Mouse (Mus musculus): ENCODE measurements around the gene Bhlhb9. TPM values are rescaled to one million over a fixed set of nuclear protein-coding genes. Genes with fewer than 3 reads are reported as not detected.

Gene Bhlhb9
- polyA plus RNA-seq, 2 experiments: 5.8 to 8.7 TPM

DNA sequence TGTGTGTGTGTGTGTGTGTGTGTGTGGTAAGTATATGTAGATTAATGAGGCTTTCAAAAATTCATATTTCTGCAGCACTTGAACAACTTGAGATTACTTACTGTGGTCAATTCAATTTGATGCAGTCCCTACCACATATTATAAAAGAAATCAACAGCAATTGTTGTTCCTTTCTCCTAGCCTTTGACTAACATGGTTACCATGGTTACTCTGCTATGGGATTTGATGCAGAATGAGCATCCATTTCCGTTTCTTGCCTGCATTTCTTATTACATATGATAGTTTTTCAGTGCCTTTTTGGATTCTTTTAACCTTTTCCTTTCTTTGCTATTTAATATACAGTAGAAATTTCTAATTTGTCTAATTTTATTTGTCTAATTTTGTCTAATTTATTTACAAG is 119.7 kb downstream of the Bhlhb9 start:
- no peaks in the 10 kb centered on the region for H3K9me3 ChIP-seq (ENCODE audit: control insufficient read depth, low read length)
- no peak for DNase-seq (ENCODE audit: low read depth in 3 of 3, low spot score in 3 of 3)
- 41% methylated on average over 1 of the region's 1 CpGs for WGBS (ENCODE audit: insufficient replicate concordance)
- TF ChIP-seq EP300 (IDR thresholded peaks at IDR 0.05; ENCODE audit: low read depth): no peak
- TF ChIP-seq CTCF (IDR thresholded peaks at IDR 0.05; ENCODE audit: low read depth): no peak
- H3K4me1 ChIP-seq (replicated peaks; ENCODE audit: control insufficient read depth in 2 of 2, insufficient read depth in 2 of 2, low read length in 1 of 2): no peaks in the 10 kb centered on the region
- H3K27me3 ChIP-seq (ENCODE audit: control insufficient read depth, insufficient read depth, low read length): no peaks in the 10 kb centered on the region
- H3K9ac ChIP-seq (replicated peaks): no peak overlapping the region
- no peak overlapping the region for H3K27ac ChIP-seq
- no peaks in the 10 kb centered on the region for H3K36me3 ChIP-seq (replicated peaks; ENCODE audit: control insufficient read depth, insufficient read depth, low read depth)
- no peak overlapping the region for H3K4me3 ChIP-seq (ENCODE audit: insufficient read depth in 1 of 2, low read depth in 2 of 2, low read length in 2 of 2)
- no peak overlapping the region for H3K4me2 ChIP-seq (ENCODE audit: low read depth)
- ATAC-seq (ENCODE audit: insufficient read depth): no peak

- no peak overlapping the region for H3K4me2 ChIP-seq (ENCODE audit: low read depth)
- DNase-seq (ENCODE audit: low read depth in 3 of 3, low spot score in 3 of 3): no peak
- H3K4me1 ChIP-seq (replicated peaks; ENCODE audit: control insufficient read depth in 2 of 2, insufficient read depth in 2 of 2, low read length in 1 of 2): no peaks in the 10 kb centered on the region
- WGBS (ENCODE audit: insufficient replicate concordance): 74% methylated on average over 7 of the region's 7 CpGs
- H3K9me3 ChIP-seq (ENCODE audit: control insufficient read depth, low read length): no peaks in the 10 kb centered on the region
- H3K27me3 ChIP-seq (ENCODE audit: control insufficient read depth, insufficient read depth, low read length): no peaks in the 10 kb centered on the region
- no peak for ATAC-seq (ENCODE audit: insufficient read depth)
- H3K4me3 ChIP-seq (ENCODE audit: insufficient read depth in 1 of 2, low read depth in 2 of 2, low read length in 2 of 2): no peak overlapping the region
- no peaks in the 10 kb centered on the region for H3K36me3 ChIP-seq (replicated peaks; ENCODE audit: control insufficient read depth, insufficient read depth, low read depth)
- no peak for TF ChIP-seq CTCF (IDR thresholded peaks at IDR 0.05; ENCODE audit: low read depth)
- no peak for TF ChIP-seq EP300 (IDR thresholded peaks at IDR 0.05; ENCODE audit: low read depth)
- no peak overlapping the region for H3K27ac ChIP-seq
- no peak overlapping the region for H3K9ac ChIP-seq (replicated peaks)
Observed at GRCm38 (mm10) chrX:135922162-135922561, 124.8 kb downstream of the Bhlhb9 start.

DNA sequence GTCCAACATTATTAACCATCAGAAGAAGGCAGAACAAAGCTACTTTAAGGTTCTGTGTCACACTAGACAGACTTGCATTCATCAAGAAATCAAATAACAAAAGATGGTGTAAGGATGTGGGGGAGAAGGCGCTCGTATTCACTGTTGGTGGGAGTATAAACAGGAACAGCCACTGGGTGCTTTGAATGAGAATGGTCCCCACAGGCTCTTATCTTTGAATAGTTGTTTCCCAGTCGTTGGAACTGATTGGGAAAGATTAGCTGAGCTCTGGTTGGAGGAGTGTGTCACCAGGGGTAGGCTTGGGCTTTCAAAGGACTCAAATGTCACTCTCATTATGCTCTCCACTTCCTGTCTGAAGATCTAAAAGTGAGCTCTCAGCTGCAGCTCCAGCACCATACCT is 128.5 kb downstream of the Bhlhb9 start:
- Histone ChIP-seq H3K4me1 (replicated peaks; ENCODE audit: control insufficient read depth in 2 of 2, insufficient read depth in 2 of 2, low read length in 1 of 2) (no peaks in the 10 kb centered on the region), H3K36me3 (replicated peaks; ENCODE audit: control insufficient read depth, insufficient read depth, low read depth) (no peaks in the 10 kb centered on the region), H3K27me3 (ENCODE audit: control insufficient read depth, insufficient read depth, low read length) (no peaks in the 10 kb centered on the region), H3K4me2 (ENCODE audit: low read depth) (no peak overlapping the region), H3K27ac (no peak overlapping the region), H3K9me3 (ENCODE audit: control insufficient read depth, low read length) (no peaks in the 10 kb centered on the region), H3K4me3 (ENCODE audit: insufficient read depth in 1 of 2, low read depth in 2 of 2, low read length in 2 of 2) (no peak overlapping the region), H3K9ac (replicated peaks) (no peak overlapping the region)
- no peak for DNase-seq (ENCODE audit: low read depth in 3 of 3, low spot score in 3 of 3)
- WGBS (ENCODE audit: insufficient replicate concordance): 37% methylated on average over 3 of the region's 3 CpGs
- no peak for TF ChIP-seq CTCF (IDR thresholded peaks at IDR 0.05; ENCODE audit: low read depth)
- no peak for TF ChIP-seq EP300 (IDR thresholded peaks at IDR 0.05; ENCODE audit: low read depth)
- ATAC-seq (ENCODE audit: insufficient read depth): no peak

DNA sequence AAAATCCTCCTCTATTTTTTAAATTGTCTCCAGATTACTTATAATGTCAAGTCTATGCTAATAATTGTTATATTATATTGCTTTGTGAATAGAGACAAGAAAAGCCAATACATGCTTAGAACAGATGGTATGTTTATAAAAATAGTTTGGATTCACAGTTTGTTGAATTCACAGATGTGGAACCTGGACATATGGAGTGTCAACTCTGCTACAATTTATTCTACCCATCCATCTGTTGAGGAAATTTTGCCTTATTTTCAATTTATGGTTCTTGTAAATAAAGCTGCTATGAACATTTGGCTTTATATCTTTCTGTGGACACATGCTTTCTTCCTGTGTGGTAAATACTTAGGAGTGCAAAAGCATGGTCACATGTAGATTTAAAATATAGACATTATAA is 131.2 kb downstream of the Bhlhb9 start:
- DNase-seq (ENCODE audit: low read depth in 3 of 3, low spot score in 3 of 3) (no peak), ATAC-seq (ENCODE audit: insufficient read depth) (no peak)
- Histone ChIP-seq H3K9ac (replicated peaks) (no peak overlapping the region), H3K36me3 (replicated peaks; ENCODE audit: control insufficient read depth, insufficient read depth, low read depth) (no peaks in the 10 kb centered on the region), H3K4me2 (ENCODE audit: low read depth) (no peak overlapping the region), H3K9me3 (ENCODE audit: control insufficient read depth, low read length) (no peaks in the 10 kb centered on the region), H3K27ac (no peak overlapping the region), H3K4me1 (replicated peaks; ENCODE audit: control insufficient read depth in 2 of 2, insufficient read depth in 2 of 2, low read length in 1 of 2) (no peaks in the 10 kb centered on the region), H3K4me3 (ENCODE audit: insufficient read depth in 1 of 2, low read depth in 2 of 2, low read length in 2 of 2) (no peak overlapping the region), H3K27me3 (ENCODE audit: control insufficient read depth, insufficient read depth, low read length) (no peaks in the 10 kb centered on the region)
- no peak for TF ChIP-seq CTCF (IDR thresholded peaks at IDR 0.05; ENCODE audit: low read depth)
- no peak for TF ChIP-seq EP300 (IDR thresholded peaks at IDR 0.05; ENCODE audit: low read depth)

- Histone ChIP-seq H3K36me3 (replicated peaks; ENCODE audit: control insufficient read depth, insufficient read depth, low read depth) (no peaks in the 10 kb centered on the region), H3K4me2 (ENCODE audit: low read depth) (no peak overlapping the region), H3K27me3 (ENCODE audit: control insufficient read depth, insufficient read depth, low read length) (no peaks in the 10 kb centered on the region), H3K4me1 (replicated peaks; ENCODE audit: control insufficient read depth in 2 of 2, insufficient read depth in 2 of 2, low read length in 1 of 2) (no peaks in the 10 kb centered on the region), H3K4me3 (ENCODE audit: insufficient read depth in 1 of 2, low read depth in 2 of 2, low read length in 2 of 2) (no peak overlapping the region), H3K9me3 (ENCODE audit: control insufficient read depth, low read length) (no peaks in the 10 kb centered on the region), H3K9ac (replicated peaks) (no peak overlapping the region), H3K27ac (no peak overlapping the region)
- no peak for DNase-seq (ENCODE audit: low read depth in 3 of 3, low spot score in 3 of 3)
- no peak for TF ChIP-seq CTCF (IDR thresholded peaks at IDR 0.05; ENCODE audit: low read depth)
- no peak for TF ChIP-seq EP300 (IDR thresholded peaks at IDR 0.05; ENCODE audit: low read depth)
- ATAC-seq (ENCODE audit: insufficient read depth): no peak
- WGBS (ENCODE audit: insufficient replicate concordance): 36% methylated on average over 1 of the region's 1 CpGs
Observed at GRCm38 (mm10) chrX:135936452-135936851, 139.1 kb downstream of the Bhlhb9 start.

MicroRNAs within 50 kb of the gene (microRNA counts, 519-probe panel; counts per million panel counts)
- 69.9 counts per million for microRNA mmu-miR-1970

Small RNAs within 50 kb of the gene (microRNA-seq; reads per million reads assigned to microRNA genes)
- gene Mir1970: not detected

Other genes with a start within 250 kb of the Bhlhb9 start
- 0.12 and 0.18 TPM in 2 replicates for gene Nxf7, start 198.8 kb upstream of the Bhlhb9 start, polyA plus RNA-seq (2012; rRNA removed)
- not detected in 2 replicates for gene Nxf7, start 198.8 kb upstream of the Bhlhb9 start, polyA plus RNA-seq (2014; fragmentation: Nextera tagmentation; extraction: Ambion mirVana)
- gene Prame, start 169.9 kb upstream of the Bhlhb9 start, polyA plus RNA-seq (2012; rRNA removed): not detected in 2 replicates
- not detected in 2 replicates for gene Prame, start 169.9 kb upstream of the Bhlhb9 start, polyA plus RNA-seq (2014; fragmentation: Nextera tagmentation; extraction: Ambion mirVana)
- not detected in 2 replicates for gene Tcp11x2, start 103.8 kb upstream of the Bhlhb9 start, polyA plus RNA-seq (2012; rRNA removed)
- gene Tcp11x2, start 103.8 kb upstream of the Bhlhb9 start, polyA plus RNA-seq (2014; fragmentation: Nextera tagmentation; extraction: Ambion mirVana): not detected in 2 replicates
- not detected in 2 replicates for gene Tmsb15a, start 72.3 kb upstream of the Bhlhb9 start, polyA plus RNA-seq (2012; rRNA removed)
- not detected in 2 replicates for gene Tmsb15a, start 72.3 kb upstream of the Bhlhb9 start, polyA plus RNA-seq (2014; fragmentation: Nextera tagmentation; extraction: Ambion mirVana)
- 1.0 and 1.7 TPM in 2 replicates for gene Armcx5, start 54.9 kb upstream of the Bhlhb9 start, polyA plus RNA-seq (2012; rRNA removed)
- gene Armcx5, start 54.9 kb upstream of the Bhlhb9 start, polyA plus RNA-seq (2014; fragmentation: Nextera tagmentation; extraction: Ambion mirVana): 2.2 and 2.4 TPM in 2 replicates
- 3.5 and 5.9 TPM in 2 replicates for gene Gprasp1, start 54.9 kb upstream of the Bhlhb9 start, polyA plus RNA-seq (2012; rRNA removed)
- 6.2 and 7.7 TPM in 2 replicates for gene Gprasp1, start 54.9 kb upstream of the Bhlhb9 start, polyA plus RNA-seq (2014; fragmentation: Nextera tagmentation; extraction: Ambion mirVana)
- gene Gprasp2, start 41.4 kb downstream of the Bhlhb9 start, polyA plus RNA-seq (2012; rRNA removed): 0.88 and 1.0 TPM in 2 replicates
- gene Gprasp2, start 41.4 kb downstream of the Bhlhb9 start, polyA plus RNA-seq (2014; fragmentation: Nextera tagmentation; extraction: Ambion mirVana): 0.67 and 0.80 TPM in 2 replicates
- 7.2 and 8.3 TPM in 2 replicates for gene Arxes2, start 196.2 kb downstream of the Bhlhb9 start, polyA plus RNA-seq (2012; rRNA removed)
- gene Arxes2, start 196.2 kb downstream of the Bhlhb9 start, polyA plus RNA-seq (2014; fragmentation: Nextera tagmentation; extraction: Ambion mirVana): 15.9 and 18.3 TPM in 2 replicates
- gene Arxes1, start 235.8 kb downstream of the Bhlhb9 start, polyA plus RNA-seq (2012; rRNA removed): 2.6 and 2.8 TPM in 2 replicates
- 7.4 and 7.8 TPM in 2 replicates for gene Arxes1, start 235.8 kb downstream of the Bhlhb9 start, polyA plus RNA-seq (2014; fragmentation: Nextera tagmentation; extraction: Ambion mirVana)

All from liver, embryonic 14.5 days (tissue).